Mouse (Mus musculus): Measurements from ENCODE around the gene Zfp462.

- TF ChIP-seq CTCF (IDR thresholded peaks at IDR 0.05; ENCODE audit: insufficient read depth, low read depth, low read length) (no peak), POLR2A (IDR thresholded peaks at IDR 0.05; ENCODE audit: insufficient read depth, low read depth, low read length) (no peak)
Observed at GRCm38 (mm10) chr4:54971386-54971785, 26.5 kb downstream of the Zfp462 start.
